Mouse (Mus musculus): ENCODE data around the gene Zfp128. TPM values are rescaled to one million over a fixed set of nuclear protein-coding genes. Genes with fewer than 3 reads are reported as not detected.
"Not testable (repeated sequence)": the region's sequence is repeated elsewhere in the genome, so short reads cannot be mapped to it uniquely, and the experiment has no call there.

Gene Zfp128
- polyA plus RNA-seq, 1 experiment from 2014 or later: 7.3 TPM

GRCm38 (mm10) chr7:12897655-12898410 lies 16.9 kb downstream of the Zfp128 start, which contains the start of gene Zscan22:
Gene Zscan22 (plus strand): TSS chr7:12897815.
- ATAC-seq (ENCODE audit: low FRiP score, low read depth): peak; percentile 99
- H3K36me3 ChIP-seq: peaks cover 6% of the 10 kb centered on the region; the same call in 1 of the 2 replicates
- H3K9ac ChIP-seq: peak within 1 kb of the TSS; percentile 79
- H3K27ac ChIP-seq: no peak within 1 kb of the TSS
- H3K4me3 ChIP-seq: peak within 1 kb of the TSS; percentile 61
- H3K27me3 ChIP-seq: no peaks in the 10 kb centered on the region
- peak within 1 kb of the TSS; percentile 61 for H3K4me2 ChIP-seq (replicated peaks)
- H3K4me1 ChIP-seq: peaks cover 6% of the 10 kb centered on the region
- 6% methylated on average over 36 of the region's 36 CpGs for WGBS
- H3K9me3 ChIP-seq: no peaks in the 10 kb centered on the region

DNA sequence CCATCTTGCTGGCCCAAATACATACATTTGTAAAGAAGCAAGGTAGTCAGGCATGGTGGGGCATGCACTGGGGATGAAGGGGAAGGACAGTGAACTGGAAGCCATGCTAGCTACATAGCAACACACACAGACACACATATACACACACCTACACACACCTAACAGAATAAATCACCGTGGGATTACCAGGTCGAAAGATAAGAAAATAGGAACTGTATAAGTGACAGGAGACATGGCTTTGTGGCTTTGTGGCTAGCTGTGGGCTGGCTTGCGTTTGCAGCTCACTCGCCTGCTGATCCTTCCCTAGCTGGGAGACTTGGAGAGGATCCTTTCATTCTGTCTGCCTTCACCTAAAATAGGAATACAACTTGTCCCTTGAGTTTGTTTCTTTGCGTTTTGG lies 20.5 kb downstream of the Zfp128 start:
- ATAC-seq (ENCODE audit: low FRiP score, low read depth): no peak
- Histone ChIP-seq H3K4me1 (peaks cover 6% of the 10 kb centered on the region), H3K36me3 (peaks cover 38% of the 10 kb centered on the region), H3K4me2 (replicated peaks) (no peak overlapping the region), H3K9me3 (no peaks in the 10 kb centered on the region), H3K27me3 (no peaks in the 10 kb centered on the region), H3K4me3 (no peak overlapping the region), H3K9ac (no peak overlapping the region), H3K27ac (no peak overlapping the region)
- WGBS: 94% methylated on average over 5 of the region's 5 CpGs

DNA sequence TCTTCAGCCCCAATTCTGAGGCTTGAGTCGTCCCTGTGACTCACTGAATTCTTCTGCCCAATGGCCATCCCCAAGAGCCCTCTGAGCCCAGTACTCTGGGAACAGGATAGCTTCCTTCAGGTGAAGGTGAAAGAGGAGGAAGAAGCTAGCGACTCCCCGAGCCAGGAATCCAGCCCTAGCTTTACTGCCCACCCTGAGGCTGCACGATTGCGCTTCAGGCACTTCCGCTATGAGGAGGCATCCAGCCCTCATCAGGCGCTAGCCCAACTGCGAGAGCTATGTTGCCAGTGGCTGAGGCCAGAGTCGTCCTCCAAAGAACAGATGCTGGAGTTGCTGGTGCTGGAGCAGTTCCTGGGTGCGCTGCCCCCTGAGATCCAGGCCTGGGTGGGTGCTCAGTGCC lies 22.6 kb downstream of the Zfp128 start:
- 56% methylated on average over 10 of the region's 10 CpGs for WGBS
- ATAC-seq (ENCODE audit: low FRiP score, low read depth): no peak
- no peak overlapping the region for H3K9ac ChIP-seq
- H3K27ac ChIP-seq: no peak overlapping the region
- H3K36me3 ChIP-seq: peaks cover 59% of the 10 kb centered on the region
- no peaks in the 10 kb centered on the region for H3K27me3 ChIP-seq
- peaks cover 2% of the 10 kb centered on the region for H3K4me1 ChIP-seq
- H3K9me3 ChIP-seq: no peaks in the 10 kb centered on the region
- H3K4me3 ChIP-seq: no peak overlapping the region
- H3K4me2 ChIP-seq (replicated peaks): no peak overlapping the region

DNA sequence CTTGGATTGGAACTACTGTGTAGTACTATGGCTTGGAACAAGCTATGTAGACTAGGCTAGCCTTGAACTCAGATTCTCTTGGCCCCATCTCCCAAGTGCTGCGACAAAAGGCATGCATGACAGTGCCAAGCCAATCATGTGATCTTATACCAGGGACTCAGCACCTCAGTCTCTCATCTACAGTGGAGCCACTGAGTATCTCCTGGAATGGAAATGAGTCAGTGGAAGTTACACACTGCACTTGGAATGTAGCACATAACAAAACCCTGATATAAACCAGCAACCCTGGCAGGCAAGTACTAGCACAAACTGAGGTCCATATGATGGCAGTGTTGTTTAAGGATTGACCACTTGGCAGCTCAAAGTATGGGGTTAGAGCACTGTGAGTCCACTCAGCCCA lies 24.2 kb downstream of the Zfp128 start:
- Histone ChIP-seq H3K9ac (no peak overlapping the region), H3K9me3 (no peaks in the 10 kb centered on the region), H3K4me1 (peaks cover 6% of the 10 kb centered on the region; the same call in 1 of the 2 replicates), H3K27ac (no peak overlapping the region), H3K4me3 (no peak overlapping the region), H3K27me3 (no peaks in the 10 kb centered on the region), H3K36me3 (peaks cover 68% of the 10 kb centered on the region), H3K4me2 (replicated peaks) (no peak overlapping the region)
- WGBS: 91% methylated on average over 1 of the region's 1 CpGs
- ATAC-seq (ENCODE audit: low FRiP score, low read depth): no peak

DNA sequence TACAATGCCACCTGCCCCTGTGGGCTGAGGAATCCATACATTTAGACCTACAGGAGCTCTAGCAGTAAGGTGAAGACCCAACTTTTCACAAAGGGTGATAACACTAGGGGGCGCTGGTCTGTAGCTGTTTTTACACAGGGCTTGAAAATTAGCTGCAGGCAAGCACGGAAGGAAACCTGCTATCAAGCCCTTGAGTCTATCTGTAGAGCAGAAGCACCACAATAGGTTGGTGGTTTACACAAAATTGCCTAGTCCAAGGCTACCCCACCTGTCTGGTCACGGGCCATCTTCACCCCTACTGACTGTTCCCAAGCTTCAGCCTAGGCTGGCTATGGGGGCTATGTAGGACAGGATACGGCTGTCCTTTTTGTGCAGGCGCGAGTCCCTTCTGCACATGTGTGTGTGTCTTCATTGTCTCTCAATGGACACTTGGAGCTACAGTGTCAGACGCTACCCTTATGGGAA lies 28.6 kb downstream of the Zfp128 start:
- WGBS: 47% methylated on average over 7 of the region's 7 CpGs
- peak; percentile 17; the same call in 1 of the 2 replicates for ATAC-seq (ENCODE audit: low FRiP score, low read depth)
- H3K27me3 ChIP-seq: no peaks in the 10 kb centered on the region
- H3K36me3 ChIP-seq: peaks cover 49% of the 10 kb centered on the region
- no peaks in the 10 kb centered on the region for H3K9me3 ChIP-seq
- peaks cover 6% of the 10 kb centered on the region; the same call in 1 of the 2 replicates for H3K4me1 ChIP-seq
- peak overlapping the region; percentile 51 for H3K4me3 ChIP-seq
- H3K27ac ChIP-seq: peak overlapping the region; percentile 88; the same call in 1 of the 2 replicates
- peak overlapping the region; percentile 66 for H3K9ac ChIP-seq
- peak overlapping the region; percentile 62 for H3K4me2 ChIP-seq (replicated peaks)

GRCm38 (mm10) chr7:12910181-12910668 lies 29.2 kb downstream of the Zfp128 start:
- peak; percentile 85 for ATAC-seq (ENCODE audit: low FRiP score, low read depth)
- Histone ChIP-seq H3K4me2 (replicated peaks) (peak overlapping the region; percentile 62), H3K9ac (peak overlapping the region; percentile 66), H3K4me1 (peaks cover 6% of the 10 kb centered on the region; the same call in 1 of the 2 replicates), H3K27me3 (no peaks in the 10 kb centered on the region), H3K36me3 (peaks cover 43% of the 10 kb centered on the region), H3K4me3 (peak overlapping the region; percentile 51), H3K27ac (peak overlapping the region; percentile 88), H3K9me3 (no peaks in the 10 kb centered on the region)
- whole genome bisulfite sequencing: 6% methylated on average over 19 of the region's 19 CpGs

- peaks cover 6% of the 10 kb centered on the region; the same call in 1 of the 2 replicates for H3K4me1 ChIP-seq
- no peak overlapping the region for H3K4me3 ChIP-seq
- H3K9me3 ChIP-seq: no peaks in the 10 kb centered on the region
Measured at GRCm38 (mm10) chr7:12913556-12913955, 32.6 kb downstream of the Zfp128 start.

DNA sequence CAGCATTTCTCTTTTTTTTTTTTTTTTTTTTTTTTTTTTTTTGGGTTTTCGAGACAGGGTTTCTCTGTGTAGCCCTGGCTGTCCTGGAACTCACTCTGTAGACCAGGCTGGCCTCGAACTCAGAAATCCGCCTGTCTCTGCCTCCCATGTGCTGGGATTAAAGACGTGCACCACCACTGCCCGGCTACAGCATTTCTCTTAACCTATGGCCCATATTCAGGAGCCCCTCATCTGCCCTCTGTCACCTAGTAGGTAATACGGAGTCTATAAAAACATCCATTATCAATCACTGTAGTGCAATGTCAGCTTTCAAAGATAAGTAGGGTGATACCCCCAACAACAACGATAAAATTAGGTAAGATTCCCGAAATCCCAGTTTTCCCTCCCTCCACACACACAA lies 39.5 kb downstream of the Zfp128 start:
- not testable (repeated sequence) for H3K9me3 ChIP-seq; H3K4me3 ChIP-seq; H3K27me3 ChIP-seq; ATAC-seq (ENCODE audit: low FRiP score, low read depth); H3K27ac ChIP-seq; H3K9ac ChIP-seq
- 0 out of 2 replicates have a peak overlapping the region, but pooled peaks have one; percentile 14 for H3K4me2 ChIP-seq (replicated peaks)
- H3K36me3 ChIP-seq: peaks cover 25% of the 10 kb centered on the region
- peaks cover 13% of the 10 kb centered on the region for H3K4me1 ChIP-seq
- 87% methylated on average over 7 of the region's 8 CpGs for WGBS

More at GRCm38 (mm10) chr7:12913556-12913955, 32.6 kb downstream of the Zfp128 start:
- Histone ChIP-seq H3K27ac (no peak overlapping the region), H3K36me3 (peaks cover 9% of the 10 kb centered on the region), H3K27me3 (no peaks in the 10 kb centered on the region), H3K4me2 (replicated peaks) (no peak overlapping the region), H3K9ac (no peak overlapping the region)
- no peak for ATAC-seq (ENCODE audit: low FRiP score, low read depth)

GRCm38 (mm10) chr7:12921318-12921704 lies 40.3 kb downstream of the Zfp128 start:
- ATAC-seq (ENCODE audit: low FRiP score, low read depth): peak; percentile 0; the same call in 1 of the 2 replicates
- Histone ChIP-seq H3K4me3 (peak overlapping the region; percentile 96), H3K9ac (peak overlapping the region; percentile 84), H3K27ac (peak overlapping the region; percentile 95), H3K27me3 (peaks cover 17% of the 10 kb centered on the region), H3K9me3 (no peaks in the 10 kb centered on the region), H3K36me3 (peaks cover 33% of the 10 kb centered on the region), H3K4me1 (peaks cover 13% of the 10 kb centered on the region), H3K4me2 (replicated peaks) (peak overlapping the region; percentile 84)
- 0% methylated on average over 3 of the region's 3 CpGs for WGBS

- no peaks in the 10 kb centered on the region for H3K9me3 ChIP-seq
- peak within 1 kb of the TSS; percentile 95 for H3K27ac ChIP-seq
- ATAC-seq (ENCODE audit: low FRiP score, low read depth): peak; percentile 98
- H3K4me2 ChIP-seq (replicated peaks): peak within 1 kb of the TSS; percentile 98
- peaks cover 23% of the 10 kb centered on the region for H3K27me3 ChIP-seq
- under 1% methylated on average over 55 of the region's 55 CpGs for WGBS
- H3K4me1 ChIP-seq: peaks cover 13% of the 10 kb centered on the region
- H3K4me3 ChIP-seq: peak within 1 kb of the TSS; percentile 96
- peak within 1 kb of the TSS; percentile 94 for H3K9ac ChIP-seq
- peaks cover 39% of the 10 kb centered on the region for H3K36me3 ChIP-seq
Measured at GRCm38 (mm10) chr7:12921705-12922465, 40.9 kb downstream of the Zfp128 start, which contains the start of gene Rps5. Gene Rps5 (plus strand): TSS chr7:12922290.

GRCm38 (mm10) chr7:12922729-12923128 lies 41.8 kb downstream of the Zfp128 start:
- Histone ChIP-seq H3K4me1 (peaks cover 16% of the 10 kb centered on the region), H3K9me3 (no peaks in the 10 kb centered on the region), H3K27ac (peak overlapping the region; percentile 44; the same call in 1 of the 2 replicates), H3K4me3 (peak overlapping the region; percentile 96), H3K4me2 (replicated peaks) (peak overlapping the region; percentile 98), H3K9ac (peak overlapping the region; percentile 94), H3K27me3 (peaks cover 31% of the 10 kb centered on the region), H3K36me3 (peaks cover 44% of the 10 kb centered on the region)
- ATAC-seq (ENCODE audit: low FRiP score, low read depth): no peak
- WGBS: 2% methylated on average over 8 of the region's 8 CpGs

DNA sequence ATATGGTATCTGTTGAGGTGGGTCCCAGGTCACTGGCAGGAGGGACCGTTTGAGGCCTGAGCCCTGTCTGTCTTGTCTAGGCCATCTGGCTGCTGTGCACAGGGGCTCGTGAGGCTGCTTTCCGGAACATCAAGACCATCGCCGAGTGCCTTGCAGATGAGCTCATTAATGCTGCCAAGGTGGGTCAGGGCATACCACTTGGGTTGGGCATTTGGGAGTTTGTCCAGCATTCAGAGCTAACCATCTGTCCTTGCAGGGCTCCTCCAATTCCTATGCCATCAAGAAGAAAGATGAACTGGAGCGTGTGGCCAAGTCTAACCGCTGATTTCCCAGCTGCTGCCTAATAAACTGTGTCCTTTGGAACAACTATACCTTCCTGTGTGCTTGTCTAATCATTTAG lies 45.3 kb downstream of the Zfp128 start:
- Histone ChIP-seq H3K4me2 (replicated peaks) (no peak overlapping the region), H3K9me3 (no peaks in the 10 kb centered on the region), H3K4me1 (peaks cover 24% of the 10 kb centered on the region), H3K36me3 (peaks cover 44% of the 10 kb centered on the region), H3K4me3 (no peak overlapping the region), H3K27ac (no peak overlapping the region), H3K27me3 (peaks cover 52% of the 10 kb centered on the region), H3K9ac (no peak overlapping the region)
- 81% methylated on average over 7 of the region's 7 CpGs for WGBS
- no peak for ATAC-seq (ENCODE audit: low FRiP score, low read depth)

Data from limb, embryonic 13.5 days (tissue).